In genomic region chr12:85006206-85006605, GRCm38 (mm10) we compare ENCODE assay signal across 25 mouse cellular contexts. TPM values are rescaled to one million over a fixed set of nuclear protein-coding genes. Genes with fewer than 3 reads are reported as not detected.
DNase-seq lines count a peak whose midpoint lies in the region; ATAC-seq and TF ChIP-seq lines count a peak whose summit lies in the region.
"Had no signal": no experiment of that assay in that cellular context is flagged by ENCODE, and none has a peak within 500 bp of the region (broad histone marks: within the 10 kb centered on the region; RNA-seq: fewer than 3 reads in every experiment).

No protein-coding gene starts in this region.

- no peak overlapping the region for H3K9ac ChIP-seq in forebrain, postnatal 0 days
- no peak overlapping the region for H3K9ac ChIP-seq in forebrain, embryonic 13.5 days
- H3K9ac ChIP-seq: heart, embryonic 13.5 days; hindbrain, embryonic 14.5 days had no signal

- WGBS in forebrain, postnatal 0 days: 62% methylated on average over 1 of the region's 1 CpGs
- 96% methylated on average over 1 of the region's 1 CpGs for WGBS in forebrain, embryonic 13.5 days

- no peaks in the 10 kb centered on the region for H3K9me3 ChIP-seq in forebrain, postnatal 0 days (ENCODE audit: low read length)
- H3K9me3 ChIP-seq in forebrain, embryonic 13.5 days (replicated peaks): peaks cover 5% of the 10 kb centered on the region; the same call in 1 of the 2 replicates
- H3K9me3 ChIP-seq: heart, embryonic 13.5 days had no signal

- H3K4me3 ChIP-seq in forebrain, postnatal 0 days (ENCODE audit: low read depth, low read length): no peak overlapping the region
- H3K4me3 ChIP-seq in forebrain, embryonic 13.5 days: no peak overlapping the region
- H3K4me3 ChIP-seq: gastrocnemius, adult 2 months; heart, embryonic 13.5 days had no signal

- no peaks in the 10 kb centered on the region for H3K36me3 ChIP-seq in forebrain, postnatal 0 days (ENCODE audit: insufficient read depth)
- H3K36me3 ChIP-seq in forebrain, embryonic 13.5 days (ENCODE audit: poor library complexity, severe bottlenecking): peaks cover 14% of the 10 kb centered on the region

- H3K27ac ChIP-seq in forebrain, postnatal 0 days (ENCODE audit: low read depth, low read length): no peak overlapping the region
- H3K27ac ChIP-seq in forebrain, embryonic 13.5 days: no peak overlapping the region
- H3K27ac ChIP-seq: heart, embryonic 13.5 days; hindbrain, embryonic 14.5 days; hindbrain, postnatal 0 days had no signal

- TF ChIP-seq CTCF in forebrain, postnatal 0 days (IDR thresholded peaks at IDR 0.05; ENCODE audit: low read depth): no peak
- no peak for TF ChIP-seq CTCF in brain, embryonic 14.5 days (IDR thresholded peaks at IDR 0.05; ENCODE audit: borderline replicate concordance, extremely low read depth, insufficient read depth, insufficient read length)

- H3K4me1 ChIP-seq in forebrain, postnatal 0 days (ENCODE audit: insufficient read depth): no peaks in the 10 kb centered on the region
- no peaks in the 10 kb centered on the region for H3K4me1 ChIP-seq in forebrain, embryonic 13.5 days
- H3K4me1 ChIP-seq: heart, embryonic 13.5 days had no signal

- H3K4me2 ChIP-seq in forebrain, postnatal 0 days (ENCODE audit: low read depth): no peak overlapping the region
- H3K4me2 ChIP-seq in forebrain, embryonic 13.5 days: no peak overlapping the region
- H3K4me2 ChIP-seq: heart, embryonic 13.5 days; hindbrain, embryonic 14.5 days had no signal

- H3K27me3 ChIP-seq in forebrain, postnatal 0 days (ENCODE audit: insufficient read depth, low read length): no peaks in the 10 kb centered on the region
- H3K27me3 ChIP-seq in forebrain, embryonic 13.5 days: no peaks in the 10 kb centered on the region
- H3K27me3 ChIP-seq: CH12.LX; heart, embryonic 13.5 days; Patski had no signal

- TF ChIP-seq POLR2A in brain, embryonic 14.5 days (IDR thresholded peaks at IDR 0.05; ENCODE audit: borderline replicate concordance, extremely low read depth, insufficient read depth, insufficient read length, poor library complexity, severe bottlenecking): no peak

- no peak for ATAC-seq in forebrain, postnatal 0 days
- ATAC-seq in forebrain, embryonic 13.5 days: no peak
- ATAC-seq: forebrain, embryonic 16.5 days; hindbrain, postnatal 0 days; inflammation-experienced regulatory T-cells, adult 6 months; intestine, embryonic 16.5 days; Patski had no signal

- peak; percentile 24 to 35 for DNase-seq in cerebellum, postnatal 10 days
- no peak for DNase-seq in cerebellum, postnatal 4 days (ENCODE audit: low spot score in 2 of 2)
- peak; percentile 57 for DNase-seq in forebrain, postnatal 0 days
- peak; percentile 52 for DNase-seq in adipocyte (ENCODE audit: low spot score)
- peak; percentile 26 for DNase-seq in brain, embryonic 14.5 days (ENCODE audit: low read depth)
- DNase-seq in kidney, postnatal 14 days: no peak
- DNase-seq: adrenal gland, adult 2 months; adrenal gland, postnatal 14 days; B cell, adult 2 months; cerebellum, postnatal 36 days; gastrocnemius, adult 2 months; gastrocnemius, postnatal 14 days; heart, adult 18-20 months; heart, postnatal 14 days; heart, postnatal 4 days; kidney, adult 18-20 months had no signal

RNA-seq across cellular contexts. Expression of gene Ylpm1, which starts 10.1 kb away (rescaled TPM):
- 51.2 and 59.6 TPM in 2 replicates for total RNA-seq in forebrain, postnatal 0 days (2014; rRNA removed)
- 17.3 and 23.4 TPM in 2 replicates for polyA plus RNA-seq in forebrain, postnatal 0 days (2015; fragmentation: Nextera tagmentation; extraction: Ambion mirVana)
- 41.6 and 45.1 TPM in 2 replicates for polyA plus RNA-seq in forebrain, embryonic 13.5 days (2015; fragmentation: Nextera tagmentation; extraction: Ambion mirVana)
- 39.8 and 66.7 TPM in 2 replicates for polyA plus RNA-seq in brain, embryonic 14.5 days (2012; rRNA removed)

RNA-seq across cellular contexts. Expression of gene Arel1, which starts 35.5 kb away (rescaled TPM):
- total RNA-seq in forebrain, postnatal 0 days (2014; rRNA removed): 81.6 and 96.9 TPM in 2 replicates
- 26.5 and 32.8 TPM in 2 replicates for polyA plus RNA-seq in forebrain, postnatal 0 days (2015; fragmentation: Nextera tagmentation; extraction: Ambion mirVana)
- 22.1 and 26.7 TPM in 2 replicates for polyA plus RNA-seq in forebrain, embryonic 13.5 days (2015; fragmentation: Nextera tagmentation; extraction: Ambion mirVana)
- polyA plus RNA-seq in brain, embryonic 14.5 days (2012; rRNA removed): 55.9 and 60.9 TPM in 2 replicates

RNA-seq across cellular contexts. Expression of gene Fcf1, which starts 35.5 kb away (rescaled TPM):
- total RNA-seq in forebrain, postnatal 0 days (2014; rRNA removed): 38.6 and 44.5 TPM in 2 replicates
- 92.9 and 112 TPM in 2 replicates for polyA plus RNA-seq in forebrain, postnatal 0 days (2015; fragmentation: Nextera tagmentation; extraction: Ambion mirVana)
- 146 and 167 TPM in 2 replicates for polyA plus RNA-seq in forebrain, embryonic 13.5 days (2015; fragmentation: Nextera tagmentation; extraction: Ambion mirVana)
- 82.0 and 91.1 TPM in 2 replicates for polyA plus RNA-seq in brain, embryonic 14.5 days (2012; rRNA removed)

Comparison
In these comparisons a context has a peak if more than half of its experiments do, and no peak if none do; other contexts are left out.
1. DNase-seq: peak in cerebellum, postnatal 10 days (2 of 2), forebrain, postnatal 0 days (single experiment), adipocyte (single experiment) and brain, embryonic 14.5 days (single experiment); none in cerebellum, postnatal 4 days (0 of 2) and kidney, postnatal 14 days (single experiment).